Mouse (Mus musculus): ENCODE results near the gene Cd3eap. TPM values are rescaled to one million over a fixed set of nuclear protein-coding genes. Genes with fewer than 3 reads are reported as not detected.

The Cd3eap gene
- total and polyA plus RNA-seq, 2 experiments from 2014 or later: 12.4 to 17.9 TPM

- TF ChIP-seq CTCF (IDR thresholded peaks at IDR 0.05; ENCODE audit: low read depth): no peak
- no peak for ATAC-seq
- no peak overlapping the region for H3K4me3 ChIP-seq (ENCODE audit: low read length)
- H3K27ac ChIP-seq: no peak overlapping the region
- no peak for DNase-seq (ENCODE audit: low spot score)
- H3K4me1 ChIP-seq (ENCODE audit: insufficient read depth, low read length): no peaks in the 10 kb centered on the region
- peak overlapping the region; percentile 99; the same call in 1 of the 2 replicates for H3K4me2 ChIP-seq (ENCODE audit: low read depth, low read length)
- peaks cover 24% of the 10 kb centered on the region for H3K27me3 ChIP-seq (ENCODE audit: insufficient read depth, low read length)
- H3K9me3 ChIP-seq (ENCODE audit: low read length): no peaks in the 10 kb centered on the region
- 70% methylated on average over 25 of the region's 25 CpGs for WGBS
- no peak overlapping the region for H3K9ac ChIP-seq (replicated peaks; ENCODE audit: low read length)
- no peaks in the 10 kb centered on the region for H3K36me3 ChIP-seq (ENCODE audit: insufficient read depth, low read length)
Measured at GRCm38 (mm10) chr7:19306819-19307738, 52.2 kb downstream of the Cd3eap start.

MicroRNAs encoded within 50 kb of the gene (microRNA counts, 519-probe panel; counts per million panel counts)
- not detected for microRNA mmu-miR-343

Small RNA genes within 50 kb of the gene (microRNA-seq; reads per million reads assigned to microRNA genes)
- 0 reads per million in 2 experiments for gene Mir343

Other genes with a start within 250 kb of the Cd3eap start
- 4.6 and 6.3 TPM in 2 replicates for gene Gm4969, start 241.1 kb downstream of the Cd3eap start, total RNA-seq (2014; rRNA removed)
- gene Gm4969, start 241.1 kb downstream of the Cd3eap start, polyA plus RNA-seq (2015; fragmentation: Nextera tagmentation; extraction: Ambion mirVana): 7.7 and 7.9 TPM in 2 replicates
- gene Fbxo46, start 239.6 kb downstream of the Cd3eap start, total RNA-seq (2014; rRNA removed): 19.6 and 23.8 TPM in 2 replicates
- 7.7 and 9.0 TPM in 2 replicates for gene Fbxo46, start 239.6 kb downstream of the Cd3eap start, polyA plus RNA-seq (2015; fragmentation: Nextera tagmentation; extraction: Ambion mirVana)
- gene Qpctl, start 210.2 kb downstream of the Cd3eap start, total RNA-seq (2014; rRNA removed): 17.3 and 18.3 TPM in 2 replicates
- gene Qpctl, start 210.2 kb downstream of the Cd3eap start, polyA plus RNA-seq (2015; fragmentation: Nextera tagmentation; extraction: Ambion mirVana): 24.7 and 25.5 TPM in 2 replicates
- 34.1 and 42.9 TPM in 2 replicates for gene Snrpd2, start 209.8 kb downstream of the Cd3eap start, total RNA-seq (2014; rRNA removed)
- 114 and 118 TPM in 2 replicates for gene Snrpd2, start 209.8 kb downstream of the Cd3eap start, polyA plus RNA-seq (2015; fragmentation: Nextera tagmentation; extraction: Ambion mirVana)
- 2.0 and 3.0 TPM in 2 replicates for gene Gipr, start 193.4 kb downstream of the Cd3eap start, total RNA-seq (2014; rRNA removed)
- gene Gipr, start 193.4 kb downstream of the Cd3eap start, polyA plus RNA-seq (2015; fragmentation: Nextera tagmentation; extraction: Ambion mirVana): 0.85 and 1.3 TPM in 2 replicates
- gene Eml2, start 183.1 kb downstream of the Cd3eap start, total RNA-seq (2014; rRNA removed): 88.2 and 103 TPM in 2 replicates
- 15.0 and 18.9 TPM in 2 replicates for gene Eml2, start 183.1 kb downstream of the Cd3eap start, polyA plus RNA-seq (2015; fragmentation: Nextera tagmentation; extraction: Ambion mirVana)
- 3.8 and 4.5 TPM in 2 replicates for gene Gpr4, start 146.9 kb downstream of the Cd3eap start, total RNA-seq (2014; rRNA removed)
- 4.1 and 4.4 TPM in 2 replicates for gene Gpr4, start 146.9 kb downstream of the Cd3eap start, polyA plus RNA-seq (2015; fragmentation: Nextera tagmentation; extraction: Ambion mirVana)
- 44.2 and 47.7 TPM in 2 replicates for gene Opa3, start 131.1 kb downstream of the Cd3eap start, total RNA-seq (2014; rRNA removed)
- gene Opa3, start 131.1 kb downstream of the Cd3eap start, polyA plus RNA-seq (2015; fragmentation: Nextera tagmentation; extraction: Ambion mirVana): 34.6 and 37.1 TPM in 2 replicates
- 62.6 and 68.3 TPM in 2 replicates for gene Vasp, start 87.7 kb downstream of the Cd3eap start, total RNA-seq (2014; rRNA removed)
- 35.5 and 37.0 TPM in 2 replicates for gene Vasp, start 87.7 kb downstream of the Cd3eap start, polyA plus RNA-seq (2015; fragmentation: Nextera tagmentation; extraction: Ambion mirVana)
- 2.1 and 2.9 TPM in 2 replicates for gene Ppm1n, start 79.4 kb downstream of the Cd3eap start, total RNA-seq (2014; rRNA removed)
- 2.0 and 2.5 TPM in 2 replicates for gene Ppm1n, start 79.4 kb downstream of the Cd3eap start, polyA plus RNA-seq (2015; fragmentation: Nextera tagmentation; extraction: Ambion mirVana)
- 151 and 155 TPM in 2 replicates for gene Rtn2, start 76.9 kb downstream of the Cd3eap start, total RNA-seq (2014; rRNA removed)
- gene Rtn2, start 76.9 kb downstream of the Cd3eap start, polyA plus RNA-seq (2015; fragmentation: Nextera tagmentation; extraction: Ambion mirVana): 98.4 and 101 TPM in 2 replicates
- 0.31 and 1.0 TPM in 2 replicates for gene Fosb, start 49.4 kb downstream of the Cd3eap start, total RNA-seq (2014; rRNA removed)
- 0.09 and 0.11 TPM in 2 replicates for gene Fosb, start 49.4 kb downstream of the Cd3eap start, polyA plus RNA-seq (2015; fragmentation: Nextera tagmentation; extraction: Ambion mirVana)
- gene Ercc1, start 14.7 kb downstream of the Cd3eap start, total RNA-seq (2014; rRNA removed): 44.1 and 46.1 TPM in 2 replicates
- 69.0 and 74.2 TPM in 2 replicates for gene Ercc1, start 14.7 kb downstream of the Cd3eap start, polyA plus RNA-seq (2015; fragmentation: Nextera tagmentation; extraction: Ambion mirVana)
- 0.68 and 1.0 TPM in 2 replicates for gene Ppp1r13l, start 266 bp upstream of the Cd3eap start, total RNA-seq (2014; rRNA removed)
- gene Ppp1r13l, start 266 bp upstream of the Cd3eap start, polyA plus RNA-seq (2015; fragmentation: Nextera tagmentation; extraction: Ambion mirVana): 1.0 and 1.2 TPM in 2 replicates
- gene Ercc2, start 22.5 kb upstream of the Cd3eap start, total RNA-seq (2014; rRNA removed): 57.3 and 65.1 TPM in 2 replicates
- 18.6 and 19.9 TPM in 2 replicates for gene Ercc2, start 22.5 kb upstream of the Cd3eap start, polyA plus RNA-seq (2015; fragmentation: Nextera tagmentation; extraction: Ambion mirVana)
- 2.3 and 2.9 TPM in 2 replicates for gene Klc3, start 44.6 kb upstream of the Cd3eap start, total RNA-seq (2014; rRNA removed)
- gene Klc3, start 44.6 kb upstream of the Cd3eap start, polyA plus RNA-seq (2015; fragmentation: Nextera tagmentation; extraction: Ambion mirVana): 1.7 and 2.7 TPM in 2 replicates
- 3.9 and 27.4 TPM in 2 replicates for gene Ckm, start 45.3 kb upstream of the Cd3eap start, total RNA-seq (2014; rRNA removed)
- gene Ckm, start 45.3 kb upstream of the Cd3eap start, polyA plus RNA-seq (2015; fragmentation: Nextera tagmentation; extraction: Ambion mirVana): 0.14 and 0.30 TPM in 2 replicates
- 60.3 and 60.5 TPM in 2 replicates for gene Mark4, start 99.3 kb upstream of the Cd3eap start, total RNA-seq (2014; rRNA removed)
- gene Mark4, start 99.3 kb upstream of the Cd3eap start, polyA plus RNA-seq (2015; fragmentation: Nextera tagmentation; extraction: Ambion mirVana): 16.2 and 18.1 TPM in 2 replicates
- 0.61 and 1.3 TPM in 2 replicates for gene Exoc3l2, start 103.8 kb upstream of the Cd3eap start, total RNA-seq (2014; rRNA removed)
- 2.0 and 2.3 TPM in 2 replicates for gene Exoc3l2, start 103.8 kb upstream of the Cd3eap start, polyA plus RNA-seq (2015; fragmentation: Nextera tagmentation; extraction: Ambion mirVana)
- gene Bloc1s3, start 148.9 kb upstream of the Cd3eap start, total RNA-seq (2014; rRNA removed): 18.8 and 22.4 TPM in 2 replicates
- 3.8 and 4.3 TPM in 2 replicates for gene Bloc1s3, start 148.9 kb upstream of the Cd3eap start, polyA plus RNA-seq (2015; fragmentation: Nextera tagmentation; extraction: Ambion mirVana)
- 26.4 and 46.5 TPM in 2 replicates for gene Trappc6a, start 148.9 kb upstream of the Cd3eap start, total RNA-seq (2014; rRNA removed)
- gene Trappc6a, start 148.9 kb upstream of the Cd3eap start, polyA plus RNA-seq (2015; fragmentation: Nextera tagmentation; extraction: Ambion mirVana): 42.8 and 44.3 TPM in 2 replicates
- 1.9 and 4.4 TPM in 2 replicates for gene Nkpd1, start 158.4 kb upstream of the Cd3eap start, total RNA-seq (2014; rRNA removed)
- 1.3 TPM in 2 replicates for gene Nkpd1, start 158.4 kb upstream of the Cd3eap start, polyA plus RNA-seq (2015; fragmentation: Nextera tagmentation; extraction: Ambion mirVana)
- 125 and 128 TPM in 2 replicates for gene Ppp1r37, start 203.6 kb upstream of the Cd3eap start, total RNA-seq (2014; rRNA removed)
- gene Ppp1r37, start 203.6 kb upstream of the Cd3eap start, polyA plus RNA-seq (2015; fragmentation: Nextera tagmentation; extraction: Ambion mirVana): 27.0 and 27.7 TPM in 2 replicates
- gene Zfp296, start 217.8 kb upstream of the Cd3eap start, total RNA-seq (2014; rRNA removed): 0.25 TPM in 1 of 2 replicates, not detected in the other
- gene Zfp296, start 217.8 kb upstream of the Cd3eap start, polyA plus RNA-seq (2015; fragmentation: Nextera tagmentation; extraction: Ambion mirVana): not detected in 2 replicates
- gene Gemin7, start 218.1 kb upstream of the Cd3eap start, total RNA-seq (2014; rRNA removed): 60.0 and 61.7 TPM in 2 replicates
- 153 and 162 TPM in 2 replicates for gene Gemin7, start 218.1 kb upstream of the Cd3eap start, polyA plus RNA-seq (2015; fragmentation: Nextera tagmentation; extraction: Ambion mirVana)
- 67.0 and 90.9 TPM in 2 replicates for gene Clasrp, start 245.0 kb upstream of the Cd3eap start, total RNA-seq (2014; rRNA removed)
- 70.3 and 77.5 TPM in 2 replicates for gene Clasrp, start 245.0 kb upstream of the Cd3eap start, polyA plus RNA-seq (2015; fragmentation: Nextera tagmentation; extraction: Ambion mirVana)

Data from hindbrain, postnatal 0 days (tissue).